Mouse (Mus musculus): Measurements from ENCODE around the gene Pikfyve.

GRCm38 (mm10) chr1:65223654-65224053 lies 37.2 kb downstream of the Pikfyve start:
- TF ChIP-seq CTCF (IDR thresholded peaks at IDR 0.05; ENCODE audit: borderline replicate concordance, extremely low read depth, insufficient read depth, insufficient read length) (no peak), POLR2A (IDR thresholded peaks at IDR 0.05; ENCODE audit: borderline replicate concordance, extremely low read depth, insufficient read depth, insufficient read length, poor library complexity, severe bottlenecking) (no peak)
